Mouse (Mus musculus) T-cell, adult 66 days (primary cell): Measurements from ENCODE around the gene Gm4847. TPM values are rescaled to one million over a fixed set of nuclear protein-coding genes. Genes with fewer than 3 reads are reported as not detected.

Source experiments
- total RNA-seq, 2 experiments: library from RNA; stranded (reverse); gene quantifications; 3 replicates in 1 of 2; 4 replicates in 1 of 2; pipeline ENCODE4 v1.2.4; 2023

The Gm4847 gene
- not detected for total RNA-seq

GRCm38 (mm10) chr1:166647593-166647992, at the start of gene Gm4847:
Gm4847 (minus strand) TSS chr1:166647693.

GRCm38 (mm10) chr1:166681745-166682144, 34.3 kb upstream of the Gm4847 start, which contains the start of gene Fmo9:
Fmo9 (minus strand) TSS chr1:166681845.

Other genes starting within 250 kb of the Gm4847 start
- 10 to 100 TPM; 14.0 to 17.0 TPM for gene Pogk, start 237.8 kb downstream of the Gm4847 start, total RNA-seq
- gene Gm4846, start 150.1 kb downstream of the Gm4847 start, total RNA-seq: not detected
- not detected for gene Fmo9, start 34.2 kb upstream of the Gm4847 start, total RNA-seq